In genomic region chr10:113615931-113616330, GRCm38 (mm10) we compare ENCODE assay signal across 16 mouse cellular contexts.
"Had no signal": no experiment of that assay in that cellular context is flagged by ENCODE, and none has a peak within 500 bp of the region (broad histone marks: within the 10 kb centered on the region; RNA-seq: fewer than 3 reads in every experiment).

No protein-coding gene starts in this region.

- H3K36me3 ChIP-seq: neural tube, embryonic 13.5 days; neural tube, embryonic 15.5 days; stomach, embryonic 15.5 days had no signal

- H3K9ac ChIP-seq: neural tube, embryonic 13.5 days; neural tube, embryonic 15.5 days; stomach, embryonic 15.5 days had no signal

- H3K27me3 ChIP-seq: neural tube, embryonic 13.5 days; neural tube, embryonic 15.5 days; stomach, embryonic 15.5 days had no signal

- H3K4me2 ChIP-seq: neural tube, embryonic 13.5 days; neural tube, embryonic 15.5 days; stomach, embryonic 15.5 days had no signal

- H3K4me1 ChIP-seq: neural tube, embryonic 13.5 days; neural tube, embryonic 15.5 days; stomach, embryonic 15.5 days had no signal

- DNase-seq: retina, postnatal 1 day; right cerebral cortex, adult 18-20 months; right cerebral cortex, postnatal 14 days; right cerebral cortex, postnatal 25 days; right cerebral cortex, postnatal 4 days; spleen, adult 18-20 months; thymus, adult 18-20 months; thymus, adult 2 months; thymus, postnatal 14 days; thymus, postnatal 25 days; thymus, postnatal 36 days; thymus, postnatal 4 days had no signal

- H3K9me3 ChIP-seq: neural tube, embryonic 13.5 days; neural tube, embryonic 15.5 days; stomach, embryonic 15.5 days had no signal

- H3K27ac ChIP-seq: neural tube, embryonic 13.5 days; neural tube, embryonic 15.5 days; stomach, embryonic 15.5 days; stomach, postnatal 0 days had no signal

- H3K4me3 ChIP-seq: neural tube, embryonic 13.5 days; neural tube, embryonic 15.5 days; stomach, embryonic 15.5 days had no signal
